Mouse (Mus musculus): ENCODE data around the gene A4galt. TPM values are rescaled to one million over a fixed set of nuclear protein-coding genes. Genes with fewer than 3 reads are reported as not detected.
"Not testable (repeated sequence)": the region's sequence is repeated elsewhere in the genome, so short reads cannot be mapped to it uniquely, and the experiment has no call there.

Gene A4galt
- polyA plus RNA-seq, 1 experiment: 28.4 TPM

DNA sequence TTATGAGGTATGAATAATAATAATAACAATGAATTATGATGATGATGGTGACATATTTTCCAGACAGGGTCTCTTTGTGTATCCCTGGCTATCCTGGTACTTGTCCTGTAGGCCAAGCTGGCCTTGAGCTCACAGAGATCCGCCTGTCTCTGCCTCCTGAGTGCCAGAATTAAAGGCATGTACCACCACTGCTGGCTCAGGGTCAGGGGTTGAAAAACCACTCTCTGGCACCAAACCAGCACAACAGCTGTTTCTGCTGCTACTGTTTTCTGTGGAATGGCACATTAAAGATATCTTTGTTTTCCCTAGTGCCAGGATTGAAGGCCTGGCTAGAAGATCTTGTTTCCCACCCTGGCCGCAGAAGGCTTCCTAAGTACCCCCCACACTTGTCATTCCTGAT lies 21.4 kb upstream of the A4galt start:
- Histone ChIP-seq H3K27me3 (ENCODE audit: control insufficient read depth, insufficient read depth, insufficient read length) (no peaks in the 10 kb centered on the region), H3K4me2 (ENCODE audit: low read depth) (no peak overlapping the region), H3K79me2 (ENCODE audit: control insufficient read depth, insufficient read depth) (no peaks in the 10 kb centered on the region), H3K36me3 (ENCODE audit: control insufficient read depth, insufficient read depth) (no peaks in the 10 kb centered on the region), H3ac (ENCODE audit: control insufficient read depth, insufficient read length) (no peak overlapping the region), H3K4me3 (no peak overlapping the region)
- no peak for TF ChIP-seq TCF3 (IDR thresholded peaks at IDR 0.05; ENCODE audit: insufficient read length, low read depth)
- peak; percentile 4 to 82 (median 42) for TF ChIP-seq MYOG (IDR thresholded peaks at IDR 0.05; ENCODE audit: control insufficient read depth in 1 of 3, insufficient read depth in 1 of 3, insufficient read length in 2 of 3, low read depth in 2 of 3)
- TF ChIP-seq MYOD1 (IDR thresholded peaks at IDR 0.05; ENCODE audit: control insufficient read depth in 1 of 3, insufficient read length in 2 of 3, low read depth in 2 of 3): peak in 2 of 3 experiments; percentile 80 to 91

DNA sequence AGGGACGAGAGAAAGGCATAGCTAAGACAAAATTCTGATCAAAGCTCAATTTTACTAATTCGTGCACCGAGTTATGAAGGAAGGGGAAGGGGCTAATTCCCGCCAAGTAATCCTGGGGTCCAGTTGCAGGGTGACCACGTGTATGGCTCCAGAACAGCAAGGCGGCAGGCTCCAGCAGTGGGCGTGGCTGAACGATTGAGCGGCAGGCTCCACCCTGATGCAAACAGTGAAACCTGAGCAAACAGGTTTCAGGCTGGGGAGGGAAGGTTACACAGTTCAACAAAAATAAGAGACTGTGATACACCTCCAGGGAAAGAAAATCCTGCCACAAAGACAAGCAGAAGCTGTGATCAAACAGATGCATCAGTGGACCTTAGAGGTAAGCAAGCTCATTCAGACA lies 19.6 kb upstream of the A4galt start:
- H3K36me3 ChIP-seq (ENCODE audit: control insufficient read depth, insufficient read depth); H3ac ChIP-seq (ENCODE audit: control insufficient read depth, insufficient read length); H3K27me3 ChIP-seq (ENCODE audit: control insufficient read depth, insufficient read depth, insufficient read length); H3K4me2 ChIP-seq (ENCODE audit: low read depth); H3K4me3 ChIP-seq; H3K79me2 ChIP-seq (ENCODE audit: control insufficient read depth, insufficient read depth): not testable (repeated sequence)

DNA sequence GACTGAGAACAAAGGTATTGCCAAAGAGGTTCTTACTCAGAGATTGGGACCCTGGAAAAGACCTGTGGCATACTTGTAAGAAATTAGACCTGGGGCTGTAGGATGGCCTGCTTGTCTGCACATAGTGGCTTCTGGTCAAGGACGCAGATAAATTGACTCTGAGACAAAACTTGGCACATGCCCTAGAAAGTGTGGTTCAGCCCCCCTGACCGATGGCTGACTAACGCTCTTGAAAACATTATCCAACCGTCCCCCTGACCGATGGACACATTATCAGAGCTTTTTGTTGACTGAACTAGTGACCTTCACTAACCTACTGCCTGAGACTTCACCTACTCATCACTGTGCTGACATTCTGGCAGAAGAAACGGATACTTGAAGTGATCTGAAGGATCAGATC lies 18.4 kb upstream of the A4galt start:
- H3K4me3 ChIP-seq; H3K79me2 ChIP-seq (ENCODE audit: control insufficient read depth, insufficient read depth); H3K36me3 ChIP-seq (ENCODE audit: control insufficient read depth, insufficient read depth); H3K27me3 ChIP-seq (ENCODE audit: control insufficient read depth, insufficient read depth, insufficient read length); H3K4me2 ChIP-seq (ENCODE audit: low read depth); H3ac ChIP-seq (ENCODE audit: control insufficient read depth, insufficient read length): not testable (repeated sequence)

- not testable (repeated sequence) for H3ac ChIP-seq (ENCODE audit: control insufficient read depth, insufficient read length); H3K79me2 ChIP-seq (ENCODE audit: control insufficient read depth, insufficient read depth); H3K36me3 ChIP-seq (ENCODE audit: control insufficient read depth, insufficient read depth); H3K27me3 ChIP-seq (ENCODE audit: control insufficient read depth, insufficient read depth, insufficient read length); H3K4me3 ChIP-seq
- H3K4me2 ChIP-seq (ENCODE audit: low read depth): peak overlapping the region; percentile 76
Observed at GRCm38 (mm10) chr15:83268428-83268827, 16.9 kb upstream of the A4galt start.

GRCm38 (mm10) chr15:83265269-83265668 lies 13.7 kb upstream of the A4galt start:
- Histone ChIP-seq H3K4me3 (no peak overlapping the region), H3K27me3 (ENCODE audit: control insufficient read depth, insufficient read depth, insufficient read length) (no peaks in the 10 kb centered on the region), H3K79me2 (ENCODE audit: control insufficient read depth, insufficient read depth) (no peaks in the 10 kb centered on the region), H3K36me3 (ENCODE audit: control insufficient read depth, insufficient read depth) (no peaks in the 10 kb centered on the region), H3K4me2 (ENCODE audit: low read depth) (peak overlapping the region; percentile 9), H3ac (ENCODE audit: control insufficient read depth, insufficient read length) (no peak overlapping the region)
- TF ChIP-seq MYOD1 (IDR thresholded peaks at IDR 0.05; ENCODE audit: control insufficient read depth in 1 of 3, insufficient read length in 2 of 3, low read depth in 2 of 3): peak; percentile 33 to 89 (median 50)
- TF ChIP-seq MAX (IDR thresholded peaks at IDR 0.05; ENCODE audit: low read depth): no peak
- TF ChIP-seq MYOG (IDR thresholded peaks at IDR 0.05; ENCODE audit: control insufficient read depth in 1 of 3, insufficient read depth in 1 of 3, insufficient read length in 2 of 3, low read depth in 2 of 3): peak in 2 of 3 experiments; percentile 45 to 73

DNA sequence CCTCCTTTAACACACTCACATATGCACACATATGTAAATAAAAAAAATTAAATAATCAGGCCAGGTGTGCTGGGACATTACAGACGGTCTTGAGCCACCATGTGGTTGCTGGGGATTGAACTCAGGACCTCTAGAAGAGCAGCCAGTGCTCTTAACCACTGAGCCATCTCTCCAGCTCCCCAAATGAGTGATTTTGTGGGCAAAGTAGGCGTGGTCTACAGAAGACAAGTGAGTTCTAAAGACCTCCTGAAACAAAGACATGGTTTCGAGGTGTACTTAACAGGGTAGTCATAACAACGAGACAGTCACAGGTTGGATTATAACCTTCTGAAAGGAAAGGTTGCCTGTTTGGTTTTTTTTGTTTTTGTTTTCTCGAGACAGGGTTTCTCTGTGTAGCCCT lies 11.8 kb upstream of the A4galt start:
- TF ChIP-seq MYOD1 (IDR thresholded peaks at IDR 0.05; ENCODE audit: control insufficient read depth in 1 of 3, insufficient read length in 2 of 3, low read depth in 2 of 3): no peak
- TF ChIP-seq TCF12 (IDR thresholded peaks at IDR 0.05; ENCODE audit: insufficient read depth, poor library complexity, severe bottlenecking): no peak
- TF ChIP-seq E2F4 (IDR thresholded peaks at IDR 0.05; ENCODE audit: insufficient read depth): no peak
- no peak for TF ChIP-seq POLR2A (IDR thresholded peaks at IDR 0.05; ENCODE audit: insufficient read length, low read depth)
- TF ChIP-seq SRF (IDR thresholded peaks at IDR 0.05; ENCODE audit: control insufficient read depth, insufficient read length, low read depth): no peak
- no peak for TF ChIP-seq CEBPB (IDR thresholded peaks at IDR 0.05; ENCODE audit: insufficient read depth, poor library complexity, severe bottlenecking)
- TF ChIP-seq POLR2AphosphoS2 (IDR thresholded peaks at IDR 0.05; ENCODE audit: insufficient read length, low read depth): no peak
- TF ChIP-seq MAX (IDR thresholded peaks at IDR 0.05; ENCODE audit: low read depth): no peak
- TF ChIP-seq USF1 (IDR thresholded peaks at IDR 0.05; ENCODE audit: low read depth): no peak
- no peak for TF ChIP-seq MYOG (IDR thresholded peaks at IDR 0.05; ENCODE audit: control insufficient read depth in 1 of 3, insufficient read depth in 1 of 3, insufficient read length in 2 of 3, low read depth in 2 of 3)
- no peak for TF ChIP-seq TCF3 (IDR thresholded peaks at IDR 0.05; ENCODE audit: insufficient read length, low read depth)
- Histone ChIP-seq H3K79me2 (ENCODE audit: control insufficient read depth, insufficient read depth) (no peaks in the 10 kb centered on the region), H3K36me3 (ENCODE audit: control insufficient read depth, insufficient read depth) (no peaks in the 10 kb centered on the region), H3ac (ENCODE audit: control insufficient read depth, insufficient read length) (no peak overlapping the region), H3K4me2 (ENCODE audit: low read depth) (no peak overlapping the region), H3K4me3 (no peak overlapping the region), H3K27me3 (ENCODE audit: control insufficient read depth, insufficient read depth, insufficient read length) (no peaks in the 10 kb centered on the region)

DNA sequence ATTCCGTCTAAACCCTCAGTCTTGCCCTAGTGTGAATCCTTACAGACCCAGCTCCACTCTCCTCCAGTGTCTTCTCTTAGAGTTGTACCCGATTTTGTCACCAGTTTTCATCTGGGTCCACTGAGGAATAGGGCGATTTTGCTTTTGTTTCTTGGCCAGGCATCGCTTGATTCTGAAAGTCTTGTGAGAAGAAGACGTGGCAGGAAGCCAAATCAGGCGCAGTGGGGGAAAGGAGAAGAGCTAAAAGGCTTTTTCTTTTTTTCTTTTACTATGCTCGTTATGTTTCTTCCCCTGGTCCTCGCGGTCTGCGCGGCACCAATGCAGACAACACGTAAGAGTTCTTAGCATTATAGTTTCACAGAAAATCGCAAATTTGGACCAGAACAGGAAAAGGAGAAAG lies 6.3 kb upstream of the A4galt start:
- TF ChIP-seq POLR2A (IDR thresholded peaks at IDR 0.05; ENCODE audit: insufficient read length, low read depth): no peak
- TF ChIP-seq TCF12 (IDR thresholded peaks at IDR 0.05; ENCODE audit: insufficient read depth, poor library complexity, severe bottlenecking): no peak
- TF ChIP-seq POLR2AphosphoS2 (IDR thresholded peaks at IDR 0.05; ENCODE audit: insufficient read length, low read depth): no peak
- TF ChIP-seq TCF3 (IDR thresholded peaks at IDR 0.05; ENCODE audit: insufficient read length, low read depth): no peak
- TF ChIP-seq REST (IDR thresholded peaks at IDR 0.05; ENCODE audit: insufficient read depth, insufficient read length): no peak
- TF ChIP-seq MYOG (IDR thresholded peaks at IDR 0.05; ENCODE audit: control insufficient read depth in 1 of 3, insufficient read depth in 1 of 3, insufficient read length in 2 of 3, low read depth in 2 of 3): no peak
- TF ChIP-seq USF1 (IDR thresholded peaks at IDR 0.05; ENCODE audit: low read depth): no peak
- no peak for TF ChIP-seq MYOD1 (IDR thresholded peaks at IDR 0.05; ENCODE audit: control insufficient read depth in 1 of 3, insufficient read length in 2 of 3, low read depth in 2 of 3)
- TF ChIP-seq MAX (IDR thresholded peaks at IDR 0.05; ENCODE audit: low read depth): no peak
- TF ChIP-seq E2F4 (IDR thresholded peaks at IDR 0.05; ENCODE audit: insufficient read depth): no peak
- no peak for TF ChIP-seq SRF (IDR thresholded peaks at IDR 0.05; ENCODE audit: control insufficient read depth, insufficient read length, low read depth)
- TF ChIP-seq CEBPB (IDR thresholded peaks at IDR 0.05; ENCODE audit: insufficient read depth, poor library complexity, severe bottlenecking): no peak
- no peak overlapping the region for H3K4me2 ChIP-seq (ENCODE audit: low read depth)
- H3K79me2 ChIP-seq (ENCODE audit: control insufficient read depth, insufficient read depth): no peaks in the 10 kb centered on the region
- no peak overlapping the region for H3K4me3 ChIP-seq
- H3K27me3 ChIP-seq (ENCODE audit: control insufficient read depth, insufficient read depth, insufficient read length): no peaks in the 10 kb centered on the region
- H3K36me3 ChIP-seq (ENCODE audit: control insufficient read depth, insufficient read depth): no peaks in the 10 kb centered on the region
- no peak overlapping the region for H3ac ChIP-seq (ENCODE audit: control insufficient read depth, insufficient read length)

All from myocyte (in vitro differentiated cells).